Mouse (Mus musculus) right cerebral cortex, adult 18-20 months (tissue): Measurements from ENCODE around the gene Eif2d.
"Not testable (repeated sequence)": the region's sequence is repeated elsewhere in the genome, so short reads cannot be mapped to it uniquely, and the experiment has no call there.

Experiments used
- DNase-seq: peaks from one replicate; pipeline ENCODE4 v3.0.0; 2022; ENCODE audit warnings: mixed read lengths

The Eif2d gene

GRCm38 (mm10) chr1:131139102-131140095, 13.6 kb upstream of the Eif2d start:
- DNase-seq, result no peak

- DNase-seq, result no peak
Measured at GRCm38 (mm10) chr1:131141449-131141848, 11.5 kb upstream of the Eif2d start.

DNA sequence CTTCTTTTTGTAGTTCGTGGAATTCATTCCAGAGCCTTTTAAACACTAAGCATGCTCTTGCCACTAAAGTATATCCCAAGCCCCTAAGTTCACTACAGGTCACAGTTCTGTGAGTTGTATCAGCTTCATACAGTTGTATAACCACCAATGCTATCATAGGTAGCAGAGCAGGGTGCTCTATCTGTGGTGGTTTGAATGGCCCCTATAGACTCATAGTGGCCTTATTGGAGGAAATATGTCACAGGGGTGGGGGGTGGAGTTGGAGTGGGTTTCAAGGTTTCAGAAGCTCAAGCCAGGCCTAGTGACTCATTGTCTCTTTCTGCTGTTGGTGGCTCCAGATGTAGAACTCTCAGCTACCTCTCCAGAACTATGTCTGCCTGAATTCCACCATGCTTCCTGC, 10.5 kb upstream of the Eif2d start:
- no peak for DNase-seq

DNA sequence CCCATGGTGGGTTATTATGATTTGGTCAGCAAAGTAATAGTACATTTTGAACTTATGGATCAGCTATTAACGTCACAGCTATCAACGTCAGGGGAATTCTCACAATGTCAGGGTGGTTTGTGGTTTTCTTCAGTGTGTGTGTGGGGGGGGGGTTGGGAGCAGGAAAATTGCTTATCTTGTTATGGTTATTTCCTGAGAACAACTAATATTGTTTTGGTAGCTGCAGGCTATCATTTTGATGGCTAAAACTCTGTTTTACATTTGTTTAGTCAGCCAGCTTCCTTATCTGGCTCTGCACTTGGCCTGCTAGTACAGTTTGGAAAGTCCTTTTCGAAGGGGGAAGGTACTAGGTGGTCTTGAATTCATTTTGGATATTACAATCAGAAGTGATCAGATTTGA, 7.8 kb upstream of the Eif2d start:
- not testable (repeated sequence) for DNase-seq

GRCm38 (mm10) chr1:131146181-131146614, 6.8 kb upstream of the Eif2d start:
- DNase-seq, result no peak

DNA sequence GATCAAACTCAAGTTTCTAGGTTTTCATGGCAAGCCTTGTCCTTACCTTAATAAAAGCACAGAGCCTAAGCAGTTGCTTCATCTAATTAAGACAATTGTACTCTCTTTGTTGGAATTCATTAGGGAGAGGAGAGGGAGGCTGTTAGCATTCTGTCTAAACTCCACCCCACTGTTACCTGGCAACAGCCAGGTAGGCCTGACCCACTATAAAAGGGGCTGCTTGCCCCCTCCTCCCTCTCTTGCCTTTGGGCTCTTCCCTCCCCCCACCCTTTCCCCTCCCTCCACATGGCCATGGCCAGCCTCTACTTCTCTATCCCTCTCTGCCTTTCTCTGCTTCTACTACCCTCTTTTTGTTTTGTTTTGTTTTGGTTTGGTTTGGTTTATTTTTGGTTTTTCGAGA, 3.5 kb upstream of the Eif2d start:
- DNase-seq, result no peak

- no peak for DNase-seq
Measured at GRCm38 (mm10) chr1:131155456-131155855, 2.5 kb downstream of the Eif2d start.

DNA sequence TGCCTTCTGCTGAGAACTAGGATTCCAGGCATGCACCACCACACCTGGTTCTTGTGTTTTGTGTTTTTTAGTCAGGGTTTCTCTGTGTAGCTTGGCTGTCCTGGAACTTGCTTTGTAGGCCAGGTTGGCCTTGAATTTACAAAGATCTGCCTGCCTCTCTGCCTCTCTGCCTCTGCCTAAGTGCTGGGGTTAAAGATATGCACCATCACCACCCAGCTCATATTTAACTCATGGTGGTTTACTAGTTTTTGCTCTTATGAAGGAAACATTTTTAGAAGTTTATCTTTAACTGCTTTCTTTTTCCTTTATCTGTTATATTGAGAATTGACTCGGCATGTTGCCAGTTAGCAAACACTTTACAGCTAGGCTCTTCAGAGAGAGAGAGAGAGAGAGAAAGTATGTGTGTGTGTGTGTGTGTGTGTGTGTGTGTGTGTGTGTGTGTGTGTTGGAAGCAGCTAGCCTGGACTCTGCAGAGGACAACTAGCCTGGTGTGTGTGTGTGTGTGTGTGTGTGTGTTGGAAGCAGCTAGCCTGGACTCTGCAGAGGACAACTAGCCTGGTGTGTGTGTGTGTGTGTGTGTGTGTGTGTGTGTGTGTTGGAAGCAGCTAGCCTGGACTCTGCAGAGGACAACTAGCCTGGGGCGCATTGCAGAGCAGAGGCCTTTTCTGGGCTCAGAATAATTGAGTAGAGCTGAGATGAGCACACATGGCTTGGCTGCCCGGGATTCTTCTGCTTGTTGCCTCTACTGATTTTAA, 6.8 kb downstream of the Eif2d start:
- DNase-seq, result not testable (repeated sequence)

DNA sequence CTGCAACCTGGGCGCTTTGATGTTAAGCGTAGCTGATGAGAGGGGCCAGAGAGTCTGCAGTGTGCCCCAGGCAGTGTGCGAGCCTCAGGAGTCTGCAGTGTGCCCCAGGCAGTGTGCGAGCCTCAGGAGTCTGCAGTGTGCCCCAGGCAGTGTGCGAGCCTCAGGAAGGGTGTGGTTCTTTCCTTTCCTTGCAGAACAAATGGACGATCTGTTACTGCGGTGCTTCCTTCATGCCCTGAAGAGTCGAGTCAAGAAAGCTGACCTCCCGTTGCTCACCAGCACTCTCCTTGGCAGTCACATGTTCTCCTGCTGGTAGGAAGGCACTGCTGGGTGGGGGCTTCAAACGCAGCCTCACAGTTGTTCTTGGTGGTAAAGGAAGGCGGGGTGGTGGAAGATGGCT, 8.1 kb downstream of the Eif2d start:
- DNase-seq, result no peak

DNA sequence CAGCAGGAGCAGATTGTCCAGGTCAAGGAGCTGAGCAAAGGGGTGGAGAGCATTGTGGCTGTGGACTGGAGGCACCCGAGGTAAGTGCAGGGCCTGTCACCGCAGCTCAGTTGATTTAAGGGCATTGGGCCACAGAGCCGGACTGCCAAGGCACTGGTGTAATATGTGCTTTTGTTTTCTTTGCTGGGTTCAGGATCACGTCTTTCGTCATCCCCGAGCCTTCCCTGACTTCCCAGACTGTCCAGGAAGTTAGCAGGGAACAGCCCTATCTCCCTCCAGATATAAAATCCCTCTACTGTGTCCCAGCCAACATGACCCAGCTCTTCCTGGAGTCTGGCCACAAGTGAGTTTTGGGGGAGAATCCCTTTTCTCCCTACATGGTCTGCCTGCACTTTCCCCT, 11.4 kb downstream of the Eif2d start:
- no peak for DNase-seq

GRCm38 (mm10) chr1:131167612-131168011, 14.6 kb downstream of the Eif2d start:
- peak; percentile 61 for DNase-seq

DNA sequence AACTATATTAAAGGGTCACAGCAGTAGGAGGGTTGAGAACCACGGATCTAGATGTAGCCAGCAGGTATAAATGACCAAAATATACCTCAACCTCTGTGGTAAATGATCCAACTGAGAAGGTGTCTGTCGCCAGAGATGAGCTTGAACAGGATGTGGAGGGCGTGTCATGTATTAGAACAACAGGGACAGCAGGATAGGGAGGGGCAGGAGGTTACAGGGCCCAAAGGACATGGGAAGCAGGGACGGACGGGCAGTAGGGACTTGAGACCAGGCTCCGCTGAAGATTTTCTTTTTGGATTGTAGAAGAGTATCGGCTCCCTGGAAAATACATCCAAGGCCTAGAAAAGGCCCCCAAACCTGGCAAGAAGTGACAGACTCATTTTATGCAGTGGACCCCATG, 20.0 kb downstream of the Eif2d start:
- DNase-seq, result no peak

GRCm38 (mm10) chr1:131173809-131174208, 20.8 kb downstream of the Eif2d start:
- DNase-seq, result no peak

DNA sequence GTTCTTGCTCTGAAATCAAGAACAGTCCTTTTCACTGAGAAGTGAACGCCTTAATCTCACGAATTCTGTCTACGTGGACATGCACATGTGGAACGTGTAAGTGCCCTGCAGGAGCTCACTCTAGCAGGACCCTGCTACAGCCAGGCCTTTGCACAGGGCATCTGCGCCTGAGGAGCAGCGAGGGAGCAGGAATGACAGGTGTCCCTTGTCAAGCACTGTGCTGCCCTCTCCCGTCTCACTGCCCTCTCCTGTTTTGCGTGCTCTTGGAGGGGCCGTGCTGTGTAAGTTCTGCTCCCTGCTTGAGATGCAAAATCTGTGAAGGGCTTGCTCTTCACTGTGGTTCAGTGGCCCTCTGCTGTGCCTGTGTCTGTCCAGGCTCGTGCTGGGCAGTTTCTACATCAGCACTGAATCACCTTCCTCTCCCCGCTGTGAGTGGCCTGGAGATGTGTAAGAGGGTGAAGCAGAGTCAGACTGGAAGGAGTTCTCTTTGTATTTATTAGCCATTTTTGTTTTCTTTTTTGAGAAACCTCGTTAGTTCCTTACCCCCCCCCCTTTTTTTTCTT, 21.4 kb downstream of the Eif2d start:
- no peak for DNase-seq

GRCm38 (mm10) chr1:131175189-131175588, 22.2 kb downstream of the Eif2d start:
- DNase-seq, result no peak

DNA sequence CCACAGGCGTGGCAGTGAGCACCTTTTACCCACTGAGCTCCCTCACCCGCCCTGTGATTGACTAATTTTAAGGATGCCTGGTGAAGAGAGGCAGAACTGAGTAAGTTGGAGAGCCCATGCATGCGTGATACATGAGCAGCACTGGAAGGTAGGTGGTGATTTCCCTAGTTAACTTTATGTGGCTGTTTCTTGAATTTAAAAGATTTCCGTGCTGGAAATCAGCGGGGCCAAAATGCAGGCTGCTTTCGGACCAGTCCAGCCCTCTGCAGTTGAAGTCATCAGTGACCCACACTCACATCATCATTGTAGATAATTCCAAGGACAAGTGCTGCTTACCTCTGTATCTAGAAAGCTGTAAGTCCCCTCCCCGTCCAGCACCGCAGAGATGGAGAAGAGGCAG, 22.8 kb downstream of the Eif2d start:
- DNase-seq, result no peak

GRCm38 (mm10) chr1:131177249-131177648, 24.3 kb downstream of the Eif2d start:
- DNase-seq, result no peak

GRCm38 (mm10) chr1:131178083-131178482, 25.1 kb downstream of the Eif2d start:
- no peak for DNase-seq

DNA sequence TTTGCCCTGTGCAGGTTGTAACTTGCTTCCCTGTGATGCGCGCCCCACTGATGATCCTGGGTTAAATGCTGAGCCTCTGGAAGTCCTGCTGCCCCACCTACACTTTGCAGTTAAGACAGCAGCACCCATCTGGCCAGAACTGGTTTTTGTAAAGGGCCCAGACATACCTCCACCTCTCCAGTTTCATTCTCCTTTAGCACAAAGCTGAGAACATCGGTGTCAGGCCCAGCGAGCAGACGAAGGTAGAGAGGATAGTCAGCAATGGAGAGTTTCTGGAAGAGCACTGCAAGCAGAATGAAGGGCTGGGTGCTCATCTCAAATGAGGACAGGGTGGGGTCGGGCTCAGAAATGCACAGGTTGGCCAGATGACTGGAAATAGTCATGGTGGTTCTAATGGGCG, 27.4 kb downstream of the Eif2d start:
- no peak for DNase-seq

DNA sequence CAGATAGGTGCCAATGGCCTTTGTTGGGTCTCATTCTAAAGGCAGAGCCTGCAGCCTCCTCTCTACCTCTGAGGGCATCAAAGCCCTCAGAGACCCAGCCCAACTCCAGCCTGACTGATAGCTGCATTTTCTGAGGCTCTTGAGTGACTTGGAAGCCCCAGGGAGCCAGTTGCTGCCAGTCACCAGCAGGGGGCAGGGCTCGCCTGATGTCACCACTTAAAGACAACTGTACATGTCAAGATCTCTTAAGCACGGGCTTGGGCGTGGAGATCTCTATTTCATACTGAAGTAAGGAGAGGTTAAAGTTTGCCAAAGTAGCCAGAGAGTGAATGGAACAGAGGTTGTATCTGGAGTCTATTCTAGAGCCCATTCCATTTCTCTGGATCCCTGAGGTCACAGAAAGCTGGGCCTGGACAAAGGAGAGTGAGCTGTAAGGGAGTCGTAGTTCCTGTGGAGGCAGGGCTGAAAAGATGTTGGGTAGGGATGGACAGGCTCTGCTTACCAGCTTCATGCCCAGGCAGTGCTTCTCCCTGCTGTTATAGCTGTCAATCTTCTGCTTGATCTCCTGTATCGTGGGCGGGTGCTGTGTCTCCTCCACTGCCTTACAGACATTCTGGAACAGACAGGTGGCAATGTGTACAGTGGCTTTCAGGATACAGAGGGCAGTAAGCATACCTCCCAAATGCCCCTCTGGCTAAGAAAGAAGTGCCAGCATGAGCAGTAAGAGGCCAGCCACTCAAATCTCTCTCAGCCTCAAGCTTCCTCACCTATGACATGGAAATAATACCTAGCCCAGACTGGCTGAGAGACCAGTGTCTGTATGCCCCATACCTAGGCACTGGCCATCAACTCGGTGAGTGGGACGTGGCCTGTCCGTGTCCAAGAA, 28.9 kb downstream of the Eif2d start:
- DNase-seq, result peak; percentile 69

- no peak for DNase-seq
Measured at GRCm38 (mm10) chr1:131183201-131183600, 30.2 kb downstream of the Eif2d start.

DNA sequence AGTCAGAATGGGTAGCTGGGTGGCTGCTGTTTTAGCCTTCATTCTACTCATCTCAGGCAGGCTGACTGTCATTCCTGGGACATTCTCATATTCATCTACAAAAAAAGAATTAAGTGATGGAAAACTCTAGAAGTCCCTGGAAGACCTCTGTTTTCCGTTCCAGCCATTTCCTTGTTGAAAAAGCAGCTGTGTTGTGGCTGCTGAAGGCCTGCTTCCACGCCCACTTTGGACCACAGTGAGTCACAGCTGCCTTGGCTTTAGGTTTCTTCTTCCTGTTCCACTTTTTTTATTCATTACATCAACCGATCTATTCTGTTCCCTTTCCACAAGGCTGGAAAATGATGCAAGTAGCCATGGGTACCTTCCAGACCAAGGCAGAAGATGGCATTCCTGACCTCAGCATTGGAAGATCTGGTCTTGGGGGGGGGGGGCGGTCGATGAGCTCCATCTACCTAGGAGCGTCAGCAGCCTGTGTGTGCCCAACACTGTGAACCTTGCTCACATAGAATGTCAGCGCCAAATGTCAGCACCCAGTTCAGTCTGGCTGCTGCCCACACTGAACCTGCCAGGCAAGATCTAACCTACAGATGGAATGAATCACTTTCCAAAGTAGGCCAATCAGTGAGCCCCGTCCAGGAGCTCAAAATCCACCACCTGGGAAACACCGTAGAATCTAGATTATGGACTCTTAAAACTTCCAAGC, 31.4 kb downstream of the Eif2d start:
- peak; percentile 55 for DNase-seq
